Mouse (Mus musculus): Measurements from ENCODE around the gene Avil. TPM values are rescaled to one million over a fixed set of nuclear protein-coding genes. Genes with fewer than 3 reads are reported as not detected.

Avil gene
- 3.3 and 3.9 TPM in 2 replicates for polyA plus RNA-seq (2016; fragmentation: Nextera tagmentation; extraction: Ambion mirVana)

DNA sequence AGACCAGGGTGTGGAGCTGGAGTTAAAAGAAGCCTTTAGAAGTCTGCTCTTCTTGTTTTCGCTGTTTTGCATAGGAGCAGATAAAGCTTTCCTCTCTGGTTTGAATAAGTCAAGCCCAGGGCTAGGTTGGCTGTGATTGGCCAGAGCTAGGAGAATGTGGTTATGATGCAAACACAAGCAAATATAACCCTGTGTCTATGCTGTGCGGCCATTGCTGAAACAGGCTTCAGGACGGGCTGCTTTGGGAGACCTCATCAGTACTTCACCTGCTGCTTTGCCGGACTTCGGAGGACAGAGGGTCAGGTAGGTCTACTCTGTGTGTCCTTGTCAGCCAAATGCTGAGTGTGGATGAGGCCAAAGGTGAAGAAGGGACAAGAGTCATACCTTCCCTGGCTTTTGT is at the start of gene Avil:
Gene Avil, plus strand, starts transcription at position 181 of the 400 bp plus-strand sequence.
- H3K4me3 ChIP-seq: no peak within 1 kb of the TSS
- no peaks in the 10 kb centered on the region for H3K27me3 ChIP-seq
- H3K4me1 ChIP-seq: no peaks in the 10 kb centered on the region; the same call in 1 of the 2 replicates
- peaks cover 37% of the 10 kb centered on the region for H3K36me3 ChIP-seq
- 0 out of 2 replicates have a peak within 1 kb of the TSS, but pooled peaks have one; percentile 51 for H3K27ac ChIP-seq
- H3K9ac ChIP-seq: no peak within 1 kb of the TSS
- no peak for ATAC-seq (ENCODE audit: insufficient number of reproducible peaks, insufficient read depth, low FRiP score, low TSS enrichment)
- H3K4me2 ChIP-seq (replicated peaks): no peak within 1 kb of the TSS
- WGBS: 83% methylated on average over 5 of the region's 5 CpGs
- no peaks in the 10 kb centered on the region for H3K9me3 ChIP-seq

DNA sequence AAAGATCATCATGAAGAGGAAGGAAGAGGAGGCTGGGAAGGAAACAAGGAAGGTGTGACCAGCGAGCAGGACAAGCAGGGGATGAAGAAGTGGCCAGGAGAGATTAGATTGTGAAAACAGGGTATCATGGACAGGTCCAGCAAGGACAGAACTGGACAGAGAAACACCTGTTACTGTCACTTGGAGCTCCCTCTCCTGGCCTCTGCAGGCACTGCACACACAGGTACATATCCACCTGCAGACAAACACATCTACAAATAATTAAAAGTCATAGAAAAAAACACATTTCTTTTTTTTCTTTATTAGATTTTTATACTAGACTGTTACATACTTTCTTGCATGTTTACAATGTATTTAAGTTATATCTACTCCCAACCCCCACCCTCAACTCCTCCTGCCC is 48.1 kb upstream of the Avil start:
- Histone ChIP-seq H3K9me3 (no peaks in the 10 kb centered on the region), H3K36me3 (no peaks in the 10 kb centered on the region), H3K27ac (no peak overlapping the region), H3K4me2 (replicated peaks) (no peak overlapping the region), H3K27me3 (no peaks in the 10 kb centered on the region), H3K9ac (no peak overlapping the region), H3K4me3 (no peak overlapping the region), H3K4me1 (peaks cover 16% of the 10 kb centered on the region)
- no peak for ATAC-seq (ENCODE audit: insufficient number of reproducible peaks, insufficient read depth, low FRiP score, low TSS enrichment)
- WGBS: 88% methylated on average over 1 of the region's 1 CpGs

DNA sequence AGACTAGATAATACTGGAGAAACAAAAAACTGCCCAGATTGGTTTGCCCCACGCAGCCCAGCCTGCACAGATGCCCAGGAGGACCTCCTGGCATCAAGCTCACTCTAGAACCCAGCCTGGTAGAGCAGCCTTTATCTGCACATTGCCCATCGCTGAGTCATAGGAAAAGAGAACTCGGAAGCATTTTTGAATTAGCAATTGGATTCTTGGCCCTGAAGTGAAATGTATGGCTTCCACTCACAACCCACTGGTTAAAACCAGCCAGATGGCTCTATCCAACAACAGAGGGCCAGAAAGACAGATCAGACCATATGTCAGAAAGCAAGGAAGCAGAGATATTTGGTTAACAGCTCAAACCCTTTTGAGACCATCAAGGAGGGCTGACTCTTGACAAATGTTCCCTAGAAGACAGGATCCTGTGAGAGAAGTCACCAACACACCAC is 47.5 kb upstream of the Avil start:
- Histone ChIP-seq H3K27ac (no peak overlapping the region), H3K4me2 (replicated peaks) (no peak overlapping the region), H3K9ac (no peak overlapping the region), H3K4me1 (peaks cover 22% of the 10 kb centered on the region), H3K9me3 (no peaks in the 10 kb centered on the region), H3K36me3 (no peaks in the 10 kb centered on the region), H3K4me3 (no peak overlapping the region), H3K27me3 (no peaks in the 10 kb centered on the region)
- 89% methylated on average over 3 of the region's 3 CpGs for WGBS
- no peak for ATAC-seq (ENCODE audit: insufficient number of reproducible peaks, insufficient read depth, low FRiP score, low TSS enrichment)

DNA sequence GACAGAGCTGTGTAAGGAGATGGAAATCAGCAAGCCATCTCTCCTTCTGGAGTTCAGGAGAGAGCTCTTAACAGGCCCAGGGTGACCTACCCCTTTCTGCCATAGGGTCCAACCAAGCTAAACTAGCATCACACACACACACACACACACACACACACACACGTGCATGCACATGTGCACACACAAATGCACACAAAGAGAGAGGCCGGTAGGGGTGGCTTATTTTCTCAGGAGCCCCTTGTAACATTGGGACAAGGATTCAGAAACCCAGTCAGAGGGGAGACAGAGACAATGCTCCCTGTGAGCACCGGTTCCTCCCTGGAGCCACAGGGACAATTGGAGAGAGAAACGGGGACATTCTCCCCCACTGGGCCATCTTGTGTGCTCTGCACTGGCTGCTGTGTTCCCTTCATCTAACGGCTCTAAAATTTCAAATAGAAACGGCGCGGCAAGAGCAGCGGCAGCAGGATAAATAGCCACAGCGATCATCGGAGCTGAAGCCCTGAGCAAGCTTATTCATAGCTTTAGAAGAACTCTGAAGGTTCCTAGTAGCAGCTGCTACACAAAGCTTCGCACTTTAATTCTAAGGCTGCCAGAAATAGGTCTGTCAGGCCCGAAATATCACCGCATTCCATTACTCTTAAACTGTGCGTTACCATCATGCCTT is 43.7 kb upstream of the Avil start:
- H3K9me3 ChIP-seq: no peaks in the 10 kb centered on the region
- peak overlapping the region; percentile 27; the same call in 1 of the 2 replicates for H3K9ac ChIP-seq
- H3K4me2 ChIP-seq (replicated peaks): peak overlapping the region; percentile 40
- H3K4me1 ChIP-seq: peaks cover 21% of the 10 kb centered on the region
- 9% methylated on average over 15 of the region's 15 CpGs for WGBS
- H3K36me3 ChIP-seq: no peaks in the 10 kb centered on the region
- ATAC-seq (ENCODE audit: insufficient number of reproducible peaks, insufficient read depth, low FRiP score, low TSS enrichment): no peak
- no peaks in the 10 kb centered on the region for H3K27me3 ChIP-seq
- peak overlapping the region; percentile 6; the same call in 1 of the 2 replicates for H3K4me3 ChIP-seq
- H3K27ac ChIP-seq: peak overlapping the region; percentile 75

DNA sequence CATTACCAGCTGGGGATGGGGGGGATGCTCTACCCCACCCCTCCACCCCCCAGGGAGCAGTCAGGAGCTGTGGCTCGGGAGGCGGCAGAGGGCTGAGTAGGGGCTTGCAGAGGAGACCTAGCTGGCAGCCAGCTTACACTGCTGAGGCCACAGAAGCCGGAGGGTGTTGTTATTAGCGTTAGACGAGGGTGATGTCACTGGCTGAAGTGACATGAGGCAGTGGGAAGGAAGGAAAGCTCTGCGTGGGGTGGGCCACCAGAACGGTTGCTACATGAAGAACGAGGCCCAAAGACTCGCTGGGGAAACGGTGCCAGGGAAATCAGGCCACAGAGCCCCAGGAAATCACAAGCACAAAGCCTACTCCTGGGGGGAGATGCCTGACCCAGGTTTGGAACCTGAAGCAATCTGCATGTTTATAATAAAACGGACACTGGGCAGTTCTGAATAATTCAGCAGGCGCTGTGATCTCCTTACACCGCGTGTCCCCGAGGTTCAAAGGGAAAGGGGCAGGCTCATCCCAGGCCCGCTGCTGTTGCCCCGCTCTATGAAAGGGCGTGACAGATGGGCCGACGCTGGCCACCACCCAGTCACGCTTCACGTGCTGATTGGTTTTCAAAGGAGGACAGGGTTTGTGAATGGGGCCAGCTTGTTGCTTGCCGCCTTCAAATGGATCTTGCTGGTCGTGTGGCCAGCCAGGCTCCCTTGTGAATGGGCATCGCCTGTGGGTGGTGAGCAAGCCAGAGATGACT is 43.0 kb upstream of the Avil start:
- peaks cover 28% of the 10 kb centered on the region for H3K4me1 ChIP-seq
- H3K27ac ChIP-seq: peak overlapping the region; percentile 75
- ATAC-seq (ENCODE audit: insufficient number of reproducible peaks, insufficient read depth, low FRiP score, low TSS enrichment): peak; percentile 65; the same call in 1 of the 2 replicates
- H3K36me3 ChIP-seq: no peaks in the 10 kb centered on the region
- H3K9ac ChIP-seq: peak overlapping the region; percentile 3; the same call in 1 of the 2 replicates
- peak overlapping the region; percentile 6 for H3K4me3 ChIP-seq
- no peaks in the 10 kb centered on the region for H3K9me3 ChIP-seq
- 2% methylated on average over 25 of the region's 25 CpGs for WGBS
- peak overlapping the region; percentile 40 for H3K4me2 ChIP-seq (replicated peaks)
- H3K27me3 ChIP-seq: no peaks in the 10 kb centered on the region

DNA sequence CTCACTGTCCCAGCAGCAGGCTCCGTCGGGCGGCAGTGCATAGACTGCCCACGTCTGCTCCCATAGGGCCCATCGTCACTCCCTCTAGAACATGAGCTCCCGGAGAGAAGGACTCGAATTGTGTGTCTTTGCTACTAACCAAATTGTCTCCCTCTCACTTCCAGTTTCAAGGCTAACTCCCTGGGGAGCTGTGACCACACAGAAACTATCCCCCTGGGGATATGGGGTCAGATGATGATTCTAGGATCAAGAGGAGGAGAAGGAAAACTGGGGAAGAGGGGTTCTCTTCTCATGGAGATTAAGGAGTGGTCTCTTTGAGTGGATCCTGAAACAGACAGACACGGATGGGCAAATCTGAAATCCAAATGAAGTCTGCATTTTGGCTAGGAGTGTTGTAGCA is 40.0 kb upstream of the Avil start:
- Histone ChIP-seq H3K9ac (0 out of 2 replicates have a peak overlapping the region, but pooled peaks have one; percentile 19), H3K36me3 (no peaks in the 10 kb centered on the region), H3K4me2 (replicated peaks) (no peak overlapping the region), H3K4me3 (no peak overlapping the region), H3K27me3 (no peaks in the 10 kb centered on the region), H3K27ac (no peak overlapping the region), H3K4me1 (peaks cover 37% of the 10 kb centered on the region), H3K9me3 (no peaks in the 10 kb centered on the region)
- no peak for ATAC-seq (ENCODE audit: insufficient number of reproducible peaks, insufficient read depth, low FRiP score, low TSS enrichment)
- WGBS: 71% methylated on average over 8 of the region's 8 CpGs

DNA sequence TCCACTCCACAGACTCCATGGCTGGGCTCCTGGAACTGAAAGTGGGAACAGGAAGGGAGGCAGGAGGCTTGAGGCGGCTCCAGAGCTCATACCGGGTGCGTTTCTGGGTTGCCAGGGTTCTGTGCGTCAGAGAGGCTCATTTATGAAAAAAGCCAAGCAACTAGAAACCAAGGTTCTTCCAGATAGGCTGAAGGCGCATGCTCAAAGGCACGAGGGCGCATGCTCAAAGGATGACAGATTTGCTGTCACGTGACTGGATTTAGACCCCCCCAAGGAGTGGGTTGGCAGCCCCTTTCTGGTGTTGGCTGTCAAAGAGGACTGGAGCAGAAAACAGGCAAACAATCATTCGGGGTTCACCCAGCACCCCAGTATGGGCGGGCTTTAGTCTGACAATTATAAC is 38.8 kb upstream of the Avil start:
- H3K36me3 ChIP-seq: no peaks in the 10 kb centered on the region
- H3K4me3 ChIP-seq: no peak overlapping the region
- H3K4me2 ChIP-seq (replicated peaks): peak overlapping the region; percentile 11; the same call in 1 of the 2 replicates
- H3K4me1 ChIP-seq: peaks cover 32% of the 10 kb centered on the region
- H3K27ac ChIP-seq: peak overlapping the region; percentile 83
- H3K27me3 ChIP-seq: no peaks in the 10 kb centered on the region
- H3K9me3 ChIP-seq: no peaks in the 10 kb centered on the region
- H3K9ac ChIP-seq: no peak overlapping the region
- WGBS: 67% methylated on average over 10 of the region's 10 CpGs
- no peak for ATAC-seq (ENCODE audit: insufficient number of reproducible peaks, insufficient read depth, low FRiP score, low TSS enrichment)

DNA sequence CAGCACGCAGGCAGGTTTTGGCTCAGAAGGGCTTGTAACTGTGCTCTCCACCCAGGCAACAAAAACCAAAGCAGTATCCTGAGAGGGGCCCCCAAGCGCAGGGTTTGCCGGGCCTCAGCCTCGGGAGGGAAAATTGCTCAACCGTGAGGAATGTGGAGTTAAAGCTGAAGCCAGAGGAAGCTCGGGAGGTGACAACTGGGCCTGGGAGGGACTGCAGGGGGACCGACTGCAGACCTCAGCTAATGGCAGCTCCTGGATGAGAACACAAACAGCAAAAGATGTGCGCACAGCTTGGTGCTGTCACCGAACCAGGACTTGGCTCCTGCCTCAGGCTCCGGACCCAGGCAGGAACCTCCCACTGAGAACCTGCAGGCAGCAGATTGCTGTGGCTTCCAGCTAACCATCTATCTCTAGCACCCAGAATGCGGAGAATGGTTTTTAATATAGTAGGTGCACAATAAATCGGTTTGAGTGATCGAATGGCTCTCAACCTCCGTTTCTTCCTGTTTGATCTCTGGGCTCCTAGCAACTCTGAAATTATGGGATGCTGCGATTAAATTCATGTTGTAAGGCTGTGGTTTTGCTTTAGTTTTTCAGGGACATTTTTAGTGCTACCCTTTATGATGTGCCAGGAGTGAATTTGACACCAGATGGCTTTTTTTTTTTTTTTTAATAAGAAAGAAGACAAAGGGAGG is 38.1 kb upstream of the Avil start:
- Histone ChIP-seq H3K4me3 (no peak overlapping the region), H3K4me2 (replicated peaks) (peak overlapping the region; percentile 11; the same call in 1 of the 2 replicates), H3K9ac (no peak overlapping the region), H3K27me3 (no peaks in the 10 kb centered on the region), H3K36me3 (no peaks in the 10 kb centered on the region), H3K4me1 (peaks cover 26% of the 10 kb centered on the region), H3K9me3 (no peaks in the 10 kb centered on the region), H3K27ac (peak overlapping the region; percentile 83)
- 28% methylated on average over 15 of the region's 15 CpGs for WGBS
- no peak for ATAC-seq (ENCODE audit: insufficient number of reproducible peaks, insufficient read depth, low FRiP score, low TSS enrichment)

DNA sequence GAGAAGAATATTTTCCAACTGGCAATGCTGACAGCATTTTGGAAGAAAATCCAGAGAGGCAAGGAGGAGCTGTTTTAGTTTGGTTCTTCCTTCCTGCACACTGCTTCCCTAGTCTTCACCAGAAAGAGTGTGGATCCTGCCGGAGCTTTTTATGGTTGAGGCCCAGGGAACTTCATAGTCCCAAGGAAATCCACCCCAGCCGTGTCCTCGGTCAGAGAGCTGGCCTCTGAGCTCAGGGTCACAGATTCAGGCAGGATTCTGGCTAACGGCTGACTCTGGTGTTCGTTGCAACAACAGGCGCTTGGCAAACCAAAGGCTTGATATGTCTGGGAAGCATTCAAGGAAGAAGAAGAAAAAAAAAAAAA is 37.6 kb upstream of the Avil start:
- no peak for ATAC-seq (ENCODE audit: insufficient number of reproducible peaks, insufficient read depth, low FRiP score, low TSS enrichment)
- Histone ChIP-seq H3K4me3 (no peak overlapping the region), H3K4me2 (replicated peaks) (no peak overlapping the region), H3K4me1 (peaks cover 20% of the 10 kb centered on the region), H3K9me3 (no peaks in the 10 kb centered on the region), H3K27ac (peak overlapping the region; percentile 83), H3K27me3 (no peaks in the 10 kb centered on the region), H3K9ac (no peak overlapping the region), H3K36me3 (no peaks in the 10 kb centered on the region)
- 33% methylated on average over 6 of the region's 6 CpGs for WGBS

DNA sequence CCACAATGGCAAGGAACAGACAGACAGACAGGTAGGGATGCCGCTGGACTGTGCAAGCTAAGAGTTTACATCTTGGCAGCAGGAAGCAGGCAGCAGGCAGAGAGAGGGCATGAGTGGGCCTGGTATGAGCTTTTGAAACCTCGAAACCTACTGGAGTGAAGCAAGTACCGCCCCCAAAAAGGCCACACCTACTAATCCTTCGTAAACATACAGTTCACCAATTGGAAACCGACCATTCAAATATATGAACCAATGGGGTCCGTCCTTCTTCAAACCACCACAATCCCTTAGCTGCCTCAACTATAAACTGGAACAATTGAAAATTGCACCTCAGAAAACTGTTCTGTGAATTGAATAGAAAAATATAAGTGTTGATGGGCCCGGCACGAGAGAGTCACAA is 36.7 kb upstream of the Avil start:
- no peak overlapping the region for H3K27ac ChIP-seq

DNA sequence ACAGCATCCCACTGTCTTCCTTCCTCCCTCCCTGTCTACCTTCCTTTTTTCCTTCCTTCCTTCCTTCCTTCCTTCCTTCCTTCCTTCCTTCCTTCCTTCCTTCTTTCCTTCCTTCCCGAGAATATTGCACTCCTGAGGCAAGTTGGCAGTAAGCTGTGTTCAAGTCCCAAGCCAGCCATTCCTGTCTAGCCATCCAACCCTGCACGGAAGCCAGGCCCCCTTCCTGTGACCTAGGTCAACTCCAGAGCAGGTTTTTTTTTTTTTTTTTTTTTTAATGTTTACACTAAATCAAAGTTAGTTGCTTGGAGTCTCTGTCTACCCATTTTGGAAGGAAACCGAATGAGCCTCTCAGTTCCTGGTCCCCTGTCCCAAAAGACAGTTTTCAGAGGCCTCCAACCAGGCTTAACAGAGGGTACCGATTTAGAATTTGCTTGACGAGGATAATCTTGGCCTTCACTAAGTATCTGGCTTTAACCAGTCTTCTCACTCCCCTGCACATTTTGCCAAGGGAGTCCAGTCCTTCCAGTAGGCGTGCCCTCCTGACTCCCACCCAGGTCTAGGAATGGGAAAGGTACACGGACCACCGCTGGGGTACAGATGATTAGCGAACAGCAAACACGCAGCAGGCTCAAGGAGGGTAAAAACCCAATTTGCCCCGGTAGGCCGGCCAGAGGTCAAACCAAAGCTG is 29.0 kb upstream of the Avil start:
- 5% methylated on average over 12 of the region's 12 CpGs for WGBS
- Histone ChIP-seq H3K36me3 (no peaks in the 10 kb centered on the region), H3K4me3 (no peak overlapping the region), H3K4me1 (peaks cover 21% of the 10 kb centered on the region), H3K27ac (peak overlapping the region; percentile 78), H3K9me3 (no peaks in the 10 kb centered on the region), H3K4me2 (replicated peaks) (peak overlapping the region; percentile 39), H3K9ac (no peak overlapping the region), H3K27me3 (no peaks in the 10 kb centered on the region)
- peak; percentile 6; the same call in 1 of the 2 replicates for ATAC-seq (ENCODE audit: insufficient number of reproducible peaks, insufficient read depth, low FRiP score, low TSS enrichment)

More for the DNA sequence above, 36.7 kb upstream of the Avil start:
- no peaks in the 10 kb centered on the region for H3K27me3 ChIP-seq
- H3K36me3 ChIP-seq: no peaks in the 10 kb centered on the region
- no peak overlapping the region for H3K4me2 ChIP-seq (replicated peaks)
- no peak for ATAC-seq (ENCODE audit: insufficient number of reproducible peaks, insufficient read depth, low FRiP score, low TSS enrichment)
- H3K4me1 ChIP-seq: peaks cover 20% of the 10 kb centered on the region
- no peak overlapping the region for H3K9ac ChIP-seq
- H3K9me3 ChIP-seq: no peaks in the 10 kb centered on the region
- no peak overlapping the region for H3K4me3 ChIP-seq
- 87% methylated on average over 8 of the region's 8 CpGs for WGBS

Measured in embryonic facial prominence, embryonic 12.5 days (tissue).